Mouse (Mus musculus) right cerebral cortex, postnatal 25 days (tissue): ENCODE results near the gene Nr1i3.

Experiments
- DNase-seq: peaks from one replicate; pipeline ENCODE4 v3.0.0; 2022

Gene Nr1i3

GRCm38 (mm10) chr1:171256937-171257548 lies 43.3 kb downstream of the Nr1i3 start:
- DNase-seq, result no peak

- no peak for DNase-seq
Measured at GRCm38 (mm10) chr1:171257781-171258180, 44.0 kb downstream of the Nr1i3 start.

GRCm38 (mm10) chr1:171258921-171259320 lies 45.2 kb downstream of the Nr1i3 start:
- DNase-seq, result no peak

GRCm38 (mm10) chr1:171260316-171260715 lies 46.5 kb downstream of the Nr1i3 start:
- DNase-seq, result no peak

GRCm38 (mm10) chr1:171262594-171263130 lies 48.9 kb downstream of the Nr1i3 start:
- peak; percentile 79 for DNase-seq

GRCm38 (mm10) chr1:171263185-171263611 lies 49.4 kb downstream of the Nr1i3 start:
- DNase-seq, result no peak

GRCm38 (mm10) chr1:171263666-171264461 lies 50.1 kb downstream of the Nr1i3 start:
- DNase-seq, result no peak

- DNase-seq, result no peak
Measured at GRCm38 (mm10) chr1:171265971-171266744, 52.4 kb downstream of the Nr1i3 start.

GRCm38 (mm10) chr1:171268341-171268740 lies 54.6 kb downstream of the Nr1i3 start:
- no peak for DNase-seq

- DNase-seq, result peak; percentile 95
Measured at GRCm38 (mm10) chr1:171269848-171270572, 56.2 kb downstream of the Nr1i3 start, which contains the start of gene B4galt3. Gene B4galt3 (plus strand): TSS chr1:171270328.
